Mouse (Mus musculus): ENCODE results near the gene 1700020N01Rik.
A peak's percentile ranks its signal among the peaks of the same experiment; 100 is the strongest.

1700020N01Rik gene

DNA sequence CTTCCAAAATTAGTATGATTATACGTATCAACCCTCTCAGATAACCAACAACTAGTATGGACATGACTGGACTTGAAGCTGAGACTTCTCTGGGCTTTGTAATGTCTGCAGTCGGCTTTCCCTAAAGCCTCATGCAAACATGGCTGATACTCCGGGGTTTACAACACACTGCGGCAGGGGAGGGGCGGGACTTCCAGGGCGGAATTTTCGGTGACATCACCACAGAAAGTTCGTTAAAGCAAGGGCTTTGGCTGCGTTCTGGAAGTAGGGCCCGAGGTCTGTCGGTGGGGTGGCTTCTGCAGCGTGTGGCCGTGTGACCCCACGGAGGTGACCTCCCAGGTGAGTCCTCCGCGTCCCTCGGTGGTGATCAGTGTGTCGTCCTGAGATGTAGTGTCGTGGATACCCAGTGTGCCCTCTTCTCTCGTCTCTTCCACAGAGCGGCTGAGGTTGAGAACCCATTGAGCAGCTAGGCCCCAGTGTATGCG, at the start of gene 1700020N01Rik:
Gene 1700020N01Rik, plus strand, starts transcription at position 250 of the 485 bp plus-strand sequence.
- DNase-seq (ENCODE audit: low read depth, low spot score), result no peak

DNA sequence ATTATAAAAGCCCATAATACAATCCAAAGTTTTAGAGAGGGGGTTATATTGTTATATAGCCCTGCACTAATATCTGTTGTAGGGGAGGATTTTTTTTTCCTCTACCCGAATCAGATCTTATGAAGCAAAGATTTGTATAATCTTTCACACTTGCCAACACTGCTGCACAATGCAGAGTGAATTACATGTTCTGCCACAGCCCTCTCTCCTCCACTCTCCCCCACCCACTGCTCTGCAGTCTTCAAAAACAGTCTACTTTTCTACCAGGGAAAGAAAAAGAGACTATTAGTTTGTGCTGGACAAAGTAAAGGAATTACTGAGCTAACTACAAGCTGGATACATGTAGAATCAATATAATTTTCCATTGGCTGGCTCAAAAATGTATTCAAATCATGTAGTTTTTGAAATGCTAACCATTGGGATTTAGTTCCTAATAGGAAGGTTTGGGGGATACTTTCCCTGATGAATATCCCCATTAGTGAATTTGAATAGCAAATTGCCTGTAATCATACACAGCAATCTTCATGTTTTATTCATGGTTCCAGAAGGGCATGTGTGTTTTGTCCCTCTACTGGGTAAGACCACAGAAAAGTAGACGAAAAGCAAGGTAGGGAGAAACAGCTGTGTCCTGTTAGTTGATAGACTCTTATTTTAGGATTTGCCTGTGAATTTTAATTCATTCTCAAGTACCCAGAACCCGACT, 49.2 kb upstream of the 1700020N01Rik start:
- DNase-seq (ENCODE audit: low read depth, low spot score), result no peak

DNA sequence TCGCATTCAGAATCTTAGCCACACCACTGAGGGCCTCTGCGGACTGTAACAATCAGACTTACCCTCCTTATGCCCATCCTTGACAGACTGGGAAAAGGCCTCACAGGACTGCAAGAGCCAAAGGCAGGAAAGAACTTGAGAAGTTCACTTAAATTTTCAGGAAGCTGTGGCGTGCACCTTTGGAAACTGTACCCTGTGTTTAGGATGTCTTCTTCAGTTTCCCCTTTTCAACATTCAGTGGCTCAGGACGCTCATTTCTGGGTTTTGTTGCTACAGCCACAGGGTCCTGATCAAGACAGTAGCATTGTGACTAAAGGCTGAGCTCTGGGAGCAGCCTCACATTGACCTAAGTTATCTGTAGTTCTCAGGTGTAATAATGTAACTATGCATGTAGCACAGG, 48.2 kb upstream of the 1700020N01Rik start:
- DNase-seq (ENCODE audit: low read depth, low spot score), result no peak

DNA sequence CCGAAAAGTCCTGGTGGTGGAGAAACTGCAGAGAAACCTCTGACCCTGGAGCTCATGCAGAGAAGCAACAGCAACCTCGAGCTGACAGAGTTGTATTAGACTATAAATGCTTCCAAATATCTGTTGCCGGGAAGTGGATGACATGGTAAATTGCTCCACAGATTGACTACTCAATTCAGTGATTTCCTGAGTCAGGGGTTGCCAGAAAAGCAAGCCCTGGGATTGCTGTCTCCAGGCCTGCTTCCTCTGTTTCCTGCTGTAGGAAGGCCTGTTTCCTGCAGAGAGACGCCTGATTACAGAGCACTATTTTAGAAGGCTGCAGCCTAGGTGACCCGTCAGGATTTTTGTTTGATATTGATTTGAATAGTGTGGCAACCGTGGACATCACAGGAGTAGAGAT, 47.5 kb upstream of the 1700020N01Rik start:
- DNase-seq (ENCODE audit: low read depth, low spot score), result no peak

DNA sequence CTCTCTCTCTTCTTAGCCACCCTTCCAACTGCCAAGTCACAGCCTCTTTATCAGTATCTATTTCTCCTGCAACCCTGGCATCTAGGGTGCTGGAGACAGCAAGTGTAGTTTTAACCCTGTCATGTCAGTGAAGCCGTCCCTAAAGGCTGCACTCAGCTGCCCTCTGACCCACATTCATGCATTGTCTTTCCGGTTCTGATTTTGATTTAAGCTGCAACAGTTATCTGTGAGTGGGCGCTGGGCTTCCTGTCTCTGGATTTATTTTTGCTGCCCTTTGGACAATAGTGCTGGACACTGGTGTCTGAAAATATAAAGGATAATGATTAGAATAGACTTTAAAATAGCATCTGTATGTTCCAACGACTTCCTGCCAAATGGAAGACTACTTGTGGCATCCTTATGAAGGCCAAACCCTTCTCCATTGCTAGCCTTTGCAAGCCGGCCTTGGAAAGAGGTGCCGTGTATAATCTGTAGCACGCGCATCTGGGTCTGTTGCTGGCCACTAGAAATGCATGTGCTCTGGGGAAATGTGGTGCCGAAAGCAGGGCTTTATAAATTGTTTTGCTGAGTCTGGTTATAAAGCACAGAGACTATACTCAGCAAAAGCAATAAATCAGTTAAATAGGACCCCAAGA, 44.0 kb upstream of the 1700020N01Rik start:
- no peak for DNase-seq (ENCODE audit: low read depth, low spot score)

DNA sequence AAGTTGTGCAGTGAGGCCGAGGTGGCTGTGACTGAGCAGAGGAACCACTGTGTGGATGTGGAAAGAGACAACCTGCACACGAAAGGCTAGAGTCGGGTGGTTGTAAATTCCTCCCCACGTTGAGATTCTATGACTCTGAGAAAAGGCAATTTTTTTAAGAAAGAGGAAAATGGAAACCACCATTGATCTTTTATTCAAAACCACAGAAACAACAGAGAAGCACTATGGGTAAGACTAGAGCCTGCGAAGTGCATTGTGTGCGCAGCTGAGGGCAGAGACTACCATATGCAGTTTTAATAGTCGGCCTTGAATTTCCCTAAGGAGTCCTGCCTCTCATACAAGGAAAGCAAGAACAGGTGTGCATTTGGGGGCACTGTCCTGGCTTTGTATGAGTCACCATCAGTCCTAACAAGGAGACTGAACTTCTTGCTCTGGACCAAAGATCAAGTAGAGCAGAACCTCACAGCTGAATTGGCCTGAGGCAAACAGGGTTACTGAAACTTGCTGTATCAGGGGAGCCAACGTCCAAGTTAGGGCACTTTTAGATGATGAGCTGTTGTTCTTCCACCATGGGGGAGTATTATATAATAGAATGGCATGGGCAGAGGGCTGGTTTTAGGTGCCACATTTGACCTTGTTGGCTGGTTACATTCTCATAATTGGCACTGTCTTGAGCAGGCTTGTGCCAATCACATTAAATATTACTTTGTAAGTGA, 39.8 kb upstream of the 1700020N01Rik start:
- no peak for DNase-seq (ENCODE audit: low read depth, low spot score)

DNA sequence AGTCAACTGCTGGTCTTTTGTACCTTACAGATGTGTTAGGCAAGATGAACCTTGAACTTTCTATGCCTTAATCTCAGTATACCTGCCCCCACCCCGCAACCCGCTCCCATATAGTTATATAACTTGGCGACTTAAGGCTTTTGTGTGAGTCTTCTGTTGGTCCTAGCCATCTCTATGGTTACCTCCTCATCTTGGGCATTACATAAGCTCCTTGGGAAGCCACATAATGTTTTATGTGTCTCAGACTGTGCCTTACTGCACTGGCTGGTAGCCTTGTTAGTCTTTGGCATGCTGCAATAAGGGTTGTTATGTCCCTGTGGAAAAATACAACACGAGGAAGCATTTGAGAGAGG, 39.3 kb upstream of the 1700020N01Rik start:
- DNase-seq (ENCODE audit: low read depth, low spot score), result no peak

DNA sequence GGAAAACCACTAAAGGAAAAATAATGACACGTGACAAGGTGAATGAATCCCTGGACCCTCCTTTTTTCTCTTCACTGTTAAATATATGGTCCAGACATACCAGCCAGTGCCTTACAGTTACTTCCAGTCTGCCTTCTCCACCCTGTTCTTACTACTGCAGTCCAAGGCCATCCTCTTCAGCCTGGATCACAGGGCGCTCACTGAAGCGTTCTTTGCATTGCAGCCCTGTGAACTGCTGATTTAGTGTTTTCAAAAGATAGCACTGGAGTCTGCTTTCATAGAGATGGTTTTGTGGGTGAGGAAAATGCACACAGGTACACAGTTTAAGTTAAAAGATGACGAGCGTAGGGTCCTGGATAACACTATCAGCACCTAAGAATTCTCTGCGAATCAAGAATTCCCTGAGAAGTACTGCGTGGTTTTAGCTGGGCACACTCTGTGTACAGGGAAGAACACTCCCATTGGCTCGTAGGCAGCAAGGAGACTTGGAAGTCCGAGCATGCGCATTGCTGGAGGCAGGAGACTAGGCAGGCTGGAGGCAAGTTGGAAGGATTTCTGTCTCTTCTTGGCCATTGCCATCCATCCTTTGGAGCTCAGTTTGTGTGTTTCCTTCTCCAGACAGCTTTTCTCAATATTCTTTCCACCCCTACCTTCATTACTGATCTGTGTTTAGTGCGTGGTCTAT, 37.9 kb upstream of the 1700020N01Rik start:
- no peak for DNase-seq (ENCODE audit: low read depth, low spot score)

DNA sequence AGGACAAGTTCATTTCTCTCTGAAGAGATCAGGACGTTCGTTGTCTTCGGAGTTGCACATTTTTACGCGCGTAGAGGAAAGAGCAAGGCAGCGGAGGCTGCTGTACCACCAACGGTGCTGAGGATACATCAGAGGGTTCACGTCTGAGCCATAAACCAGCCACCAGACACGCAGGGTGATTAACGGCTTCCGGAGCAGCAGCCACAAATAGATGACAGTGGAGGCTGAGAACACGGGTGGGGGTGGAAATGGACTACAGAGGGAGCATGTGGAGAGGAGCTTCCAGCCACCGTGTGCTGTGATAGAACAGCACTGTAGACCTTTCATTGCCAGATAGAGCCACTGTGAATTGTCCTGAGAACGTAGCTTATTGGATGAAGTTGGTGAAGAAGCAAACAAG, 33.2 kb upstream of the 1700020N01Rik start:
- DNase-seq (ENCODE audit: low read depth, low spot score), result no peak

DNA sequence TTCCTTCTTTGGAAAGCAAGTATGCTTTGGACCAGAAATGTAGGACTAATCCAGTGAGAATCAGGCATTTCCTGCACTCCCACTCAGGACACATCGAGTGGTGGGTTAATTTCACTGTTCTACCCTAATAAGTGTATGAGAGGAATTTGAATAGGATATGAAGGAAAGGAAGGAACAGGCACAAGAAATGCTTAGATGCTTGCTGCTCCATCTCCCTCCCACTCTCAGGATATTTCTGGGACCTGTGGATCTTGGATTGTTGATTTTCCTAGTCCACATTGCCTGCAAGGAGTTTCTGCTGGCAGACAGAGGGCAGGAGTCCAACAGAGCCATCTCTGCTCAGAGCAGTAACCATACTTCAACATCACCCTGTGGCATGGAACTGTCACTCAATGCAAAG, 31.8 kb upstream of the 1700020N01Rik start:
- no peak for DNase-seq (ENCODE audit: low read depth, low spot score)

DNA sequence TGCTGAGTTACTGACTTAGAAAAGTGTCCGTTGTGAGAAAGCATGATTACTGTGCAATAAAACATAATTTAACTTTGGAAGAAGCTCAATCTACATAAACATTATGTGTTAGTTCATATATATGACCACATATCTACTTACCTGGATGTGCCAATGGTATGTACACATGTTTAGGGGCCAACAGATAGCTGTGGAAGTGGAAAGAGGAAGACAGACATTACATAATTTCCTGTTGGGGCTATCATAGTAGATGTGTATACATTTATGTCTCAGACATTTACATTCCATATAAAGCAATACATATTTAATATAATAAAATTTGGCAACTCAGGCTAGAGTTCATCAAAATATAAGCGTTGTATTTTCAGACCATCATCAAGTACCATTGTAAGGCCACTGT, 29.5 kb upstream of the 1700020N01Rik start:
- no peak for DNase-seq (ENCODE audit: low read depth, low spot score)

DNA sequence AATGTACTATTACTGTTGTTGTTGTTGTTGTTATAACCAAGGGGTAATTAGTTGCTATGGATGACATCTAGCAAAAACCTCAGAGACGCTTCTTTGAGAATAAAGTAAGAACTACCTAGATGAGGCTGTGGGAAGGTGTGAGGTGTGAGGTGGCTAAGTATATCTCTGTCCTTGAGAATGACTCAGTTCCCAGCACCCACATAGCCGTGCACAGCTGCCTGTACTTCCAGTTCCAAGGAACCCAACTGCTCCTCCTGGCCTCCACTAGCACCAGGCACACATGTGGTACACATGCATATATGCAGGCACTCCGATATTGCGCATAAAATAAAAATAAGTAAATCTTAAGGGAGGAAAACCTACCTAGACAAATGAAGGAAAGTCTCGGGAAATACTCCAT, 28.8 kb upstream of the 1700020N01Rik start:
- no peak for DNase-seq (ENCODE audit: low read depth, low spot score)

DNA sequence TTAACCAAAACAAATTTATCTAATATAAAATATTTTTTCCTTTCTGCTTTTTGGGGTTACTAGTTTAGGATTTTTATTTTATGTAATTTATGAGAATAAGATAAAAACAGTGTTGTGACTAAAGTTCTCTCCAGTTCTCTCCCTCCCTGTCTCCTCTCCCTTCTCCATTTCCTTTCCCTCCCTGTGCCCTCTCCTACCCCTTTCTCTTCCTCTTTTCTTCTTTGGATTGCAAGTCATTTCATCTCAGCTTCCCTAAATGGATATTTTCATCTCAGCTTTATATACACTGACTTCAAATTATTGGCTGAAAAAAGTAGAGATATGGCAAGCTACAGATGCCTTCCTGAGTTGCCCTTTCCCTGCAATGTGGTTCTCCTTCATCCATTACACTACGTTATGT, 26.9 kb upstream of the 1700020N01Rik start:
- DNase-seq (ENCODE audit: low read depth, low spot score), result no peak

DNA sequence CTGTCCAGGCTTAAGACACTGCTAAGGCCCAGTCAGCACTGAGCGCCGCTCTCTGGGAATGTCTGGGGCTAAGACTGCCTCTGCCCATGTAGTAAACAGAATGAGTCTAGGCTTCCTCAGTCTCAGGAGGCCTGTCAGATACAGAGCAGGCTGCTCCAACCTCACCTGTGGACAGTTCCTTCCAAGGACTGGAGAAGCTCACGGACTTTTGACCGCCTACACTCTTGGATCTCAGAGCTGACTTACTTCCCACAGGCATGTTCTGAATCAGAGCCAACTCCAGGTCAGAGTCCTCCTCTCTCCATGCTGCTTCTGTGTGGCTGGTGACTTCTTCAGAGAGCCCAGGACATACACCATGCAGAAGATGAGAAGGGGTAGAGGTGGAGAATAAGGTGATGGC, 21.3 kb upstream of the 1700020N01Rik start:
- no peak for DNase-seq (ENCODE audit: low read depth, low spot score)

DNA sequence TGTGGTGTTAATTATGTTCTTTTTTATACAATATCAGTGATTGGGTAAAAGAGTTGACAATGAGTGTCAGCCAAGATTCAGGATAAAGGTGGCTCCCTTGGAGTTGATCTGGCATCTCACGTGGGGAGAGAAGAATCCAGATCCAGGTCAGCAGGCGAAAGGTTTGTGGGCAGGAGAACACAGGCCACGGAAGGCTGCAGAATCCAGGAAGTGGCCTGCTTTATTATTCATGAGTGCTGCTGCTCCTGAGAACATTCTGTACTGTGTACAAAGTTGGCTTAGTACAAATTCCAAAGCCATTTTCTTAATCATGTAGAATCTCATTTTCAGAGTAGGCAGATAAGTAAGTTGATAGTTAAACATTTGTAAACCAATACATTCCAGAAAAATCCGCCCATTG, 19.2 kb upstream of the 1700020N01Rik start:
- no peak for DNase-seq (ENCODE audit: low read depth, low spot score)

DNA sequence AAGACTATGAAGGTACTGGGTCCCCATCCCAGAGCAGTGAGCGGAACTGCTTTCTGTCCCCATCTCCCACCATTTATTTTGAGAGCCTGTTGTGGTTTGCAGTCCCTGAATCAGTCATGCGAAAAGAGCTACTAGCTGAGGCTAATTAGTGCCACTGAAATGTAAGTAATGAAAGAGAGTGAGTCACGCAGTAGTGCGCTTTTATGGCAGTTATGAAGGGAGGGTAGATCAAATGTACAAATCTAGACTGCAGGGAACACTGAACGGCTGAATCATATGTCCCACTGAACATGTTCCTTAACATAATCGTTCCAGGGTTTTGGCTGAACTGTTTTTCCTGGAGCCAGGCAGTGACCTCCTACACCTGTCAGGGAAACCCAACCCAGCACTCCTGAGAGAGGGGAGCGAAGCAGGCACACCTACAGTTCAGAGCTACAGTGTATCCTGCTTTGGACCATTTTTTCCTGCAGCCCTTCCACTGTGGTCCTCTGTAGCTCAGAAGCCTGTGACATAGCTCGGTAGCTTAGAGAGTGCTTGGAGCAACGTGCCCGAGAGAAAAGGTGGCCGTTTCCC, 17.1 kb upstream of the 1700020N01Rik start:
- DNase-seq (ENCODE audit: low read depth, low spot score), result no peak

DNA sequence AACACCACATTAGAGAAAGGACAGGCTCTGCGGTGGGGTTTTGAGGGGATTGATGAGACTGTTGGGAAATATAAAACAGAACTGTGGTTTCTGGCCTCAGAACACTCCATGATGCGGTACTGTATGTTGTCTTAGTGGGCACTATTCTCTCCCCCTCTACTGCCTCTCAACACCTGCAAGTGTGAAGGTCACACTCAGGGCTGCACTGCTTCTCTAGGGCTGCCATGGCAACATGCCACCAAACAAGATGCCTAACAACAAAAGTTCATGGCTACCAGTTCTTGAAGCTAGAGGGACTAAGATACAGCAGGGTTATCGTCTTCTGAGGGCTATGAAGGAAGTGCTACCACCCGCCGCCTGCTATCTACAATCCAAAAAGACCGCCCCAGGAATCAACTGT, 15.1 kb upstream of the 1700020N01Rik start:
- DNase-seq (ENCODE audit: low read depth, low spot score), result no peak

DNA sequence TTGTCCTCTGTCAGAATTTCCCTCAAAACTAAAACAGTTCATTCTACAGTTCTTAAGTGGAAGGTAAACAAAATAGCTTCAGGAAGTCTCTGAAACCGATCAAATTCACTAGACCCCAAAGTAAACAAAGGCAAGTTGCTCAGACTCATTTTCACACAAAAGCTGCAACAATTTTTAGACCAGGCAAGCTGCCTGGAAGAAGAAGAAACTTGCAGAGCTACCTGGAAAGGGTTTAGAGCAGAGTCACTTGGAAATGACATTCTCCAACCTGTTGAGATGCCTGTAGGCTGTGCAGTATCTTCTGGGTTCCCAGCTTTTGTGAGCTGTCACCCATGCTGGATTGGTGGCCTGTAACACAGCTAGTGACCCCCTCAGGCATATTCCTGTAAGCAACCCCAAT, 11.4 kb upstream of the 1700020N01Rik start:
- no peak for DNase-seq (ENCODE audit: low read depth, low spot score)

DNA sequence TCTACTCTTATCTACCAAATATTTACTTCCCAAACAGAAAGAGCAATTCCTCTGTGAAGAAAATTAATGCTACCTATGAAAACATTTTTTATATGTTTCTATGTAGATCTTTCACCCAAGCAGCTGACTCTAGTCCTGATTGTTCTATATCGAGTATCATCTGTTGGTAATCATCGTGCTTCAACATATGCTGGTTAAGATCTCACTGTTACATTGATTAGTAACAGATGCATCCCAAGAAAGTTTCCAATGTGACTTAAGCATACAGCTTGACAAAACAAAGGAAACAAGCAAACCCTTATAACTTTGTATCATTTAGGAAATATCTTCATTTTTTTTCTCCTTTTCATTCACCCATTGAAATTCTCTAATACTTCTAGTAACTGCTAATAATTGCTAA, 5.9 kb upstream of the 1700020N01Rik start:
- DNase-seq (ENCODE audit: low read depth, low spot score), result no peak

DNA sequence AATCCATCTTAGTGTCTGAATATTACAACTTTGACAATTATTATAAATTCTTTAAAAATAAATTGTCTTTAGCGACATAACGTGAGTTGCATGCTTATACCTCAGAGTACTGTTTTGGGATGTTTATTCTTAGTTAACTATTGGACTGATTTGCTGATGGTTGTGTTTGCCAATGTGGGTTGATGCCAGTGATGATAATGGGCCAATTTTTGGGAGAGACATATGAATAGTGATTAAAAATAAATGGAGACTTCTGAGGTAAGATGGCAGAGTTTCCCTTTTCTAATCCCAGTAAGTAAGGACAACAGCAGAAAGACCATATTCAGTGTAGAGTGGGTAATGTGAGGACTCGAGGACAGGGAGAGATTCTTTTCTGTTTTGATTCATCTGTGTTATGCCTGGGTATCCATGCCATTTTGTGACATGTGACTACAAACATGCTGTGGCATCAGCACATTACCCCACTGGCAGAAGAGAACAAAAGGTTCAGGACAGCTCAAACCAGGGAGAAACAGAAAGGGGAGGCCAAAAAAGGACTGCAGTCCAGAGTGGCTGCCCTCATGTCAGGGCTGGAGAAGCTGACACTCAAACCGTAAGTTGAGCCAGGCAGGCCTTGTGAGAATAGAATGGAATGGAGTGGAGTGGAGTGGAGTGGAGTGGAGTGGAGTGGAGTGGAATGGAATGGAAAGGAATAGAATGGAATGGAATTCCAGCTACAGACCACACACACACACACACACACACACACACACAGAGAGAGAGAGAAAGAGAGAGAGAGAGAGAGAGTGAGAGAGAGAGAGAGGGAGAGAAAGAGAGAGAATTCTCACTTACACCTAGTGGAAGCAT, 4.7 kb upstream of the 1700020N01Rik start:
- no peak for DNase-seq (ENCODE audit: low read depth, low spot score)

DNA sequence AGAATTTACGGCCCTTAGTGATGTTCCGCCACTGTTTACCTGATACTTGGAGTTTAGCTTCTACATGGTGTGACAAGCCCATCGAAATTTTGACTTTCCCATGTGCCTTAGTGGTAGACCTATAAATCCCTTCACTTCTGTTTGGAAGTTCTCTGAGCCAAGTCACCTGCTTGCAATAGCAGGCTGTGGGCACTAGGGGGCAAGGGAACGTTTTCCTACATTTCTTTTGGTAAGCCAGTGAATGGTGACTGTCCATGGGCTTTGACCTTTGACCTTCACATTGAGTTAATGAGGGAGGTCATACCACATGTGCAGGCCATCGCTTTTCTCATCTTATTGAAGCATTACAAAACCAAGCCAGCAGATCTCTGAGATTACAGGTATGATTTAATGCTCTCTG, 8.0 kb downstream of the 1700020N01Rik start:
- DNase-seq (ENCODE audit: low read depth, low spot score), result peak; percentile 68

Data from 3T3-L1 (cell line).